Mouse (Mus musculus) neural tube, embryonic 14.5 days (tissue): Measurements from ENCODE around the gene Slc6a3. TPM values are rescaled to one million over a fixed set of nuclear protein-coding genes. Genes with fewer than 3 reads are reported as not detected.

Experiments used
- ATAC-seq: fragments of 200-750 bp; cut with Nextera tagmentation; 2 replicates; pipeline ENCODE4 v1.8.0; 2017; ENCODE audit warnings: low read depth, mild to moderate bottlenecking, moderate TSS enrichment, moderate library complexity
- H3K27ac ChIP-seq: fragments of 300-500 bp; sonication (generic); 2 replicates; pipeline ENCODE4 v1.5.1; 2014; ENCODE audit warnings: low read depth, mild to moderate bottlenecking, control low read depth, low read length, moderate library complexity, mixed read lengths
- H3K27me3 ChIP-seq: fragments of 300-500 bp; sonication (generic); 2 replicates; pipeline ENCODE4 v1.6.1; 2014; ENCODE audit warnings: low read length; ENCODE audit not compliant: control insufficient read depth, insufficient read depth
- H3K36me3 ChIP-seq: fragments of 300-500 bp; sonication (generic); 2 replicates; pipeline ENCODE4 v1.6.1; 2014; ENCODE audit warnings: low read length, mixed read lengths; ENCODE audit not compliant: control insufficient read depth, insufficient read depth
- H3K4me1 ChIP-seq: fragments of 300-500 bp; sonication (generic); 2 replicates; pipeline ENCODE4 v1.6.1; 2014; ENCODE audit warnings: low read length; ENCODE audit not compliant: control insufficient read depth, insufficient read depth
- H3K4me2 ChIP-seq: fragments of 300-500 bp; sonication (generic); 2 replicates; pipeline ENCODE4 v1.6.1; 2014; ENCODE audit warnings: mild to moderate bottlenecking, low read depth, low read length, control low read depth
- H3K4me3 ChIP-seq: fragments of 300-500 bp; sonication (generic); 2 replicates; pipeline ENCODE4 v1.5.1; 2014; ENCODE audit warnings: low read depth, low read length, control low read depth, mixed read lengths
- H3K9ac ChIP-seq: fragments of 300-500 bp; sonication (generic); replicated peaks from 2 replicates; pipeline ENCODE4 v1.6.1; 2014; ENCODE audit warnings: low read depth, mild to moderate bottlenecking, control low read depth, low read length, mixed read lengths
- H3K9me3 ChIP-seq: fragments of 300-500 bp; sonication (generic); 2 replicates; pipeline ENCODE4 v1.6.1; 2016; ENCODE audit warnings: low read length; ENCODE audit not compliant: control insufficient read depth
- WGBS: fragments of 180-500 bp; shearing (Covaris S2); extraction: QIAGEN DNeasy Blood & Tissue Kit; methylation state at CpG from one replicate; pipeline ENCODE4 v1.1.7; 2014; 5-methylcytosine and 5-hydroxymethylcytosine counted together
- polyA plus RNA-seq: library from polyadenylated mRNA; unstranded; fragments of >200 nt; fragmentation: Nextera tagmentation; extraction: Ambion mirVana; gene quantifications from 2 replicates; pipeline ENCODE4 v1.2.1, GENCODE M21; 2014

Gene Slc6a3
- polyA plus RNA-seq: 0.12 TPM in 1 of 2 replicates, not detected in the other

- peaks cover 36% of the 10 kb centered on the region for H3K27me3 ChIP-seq
- peak within 1 kb of the TSS; percentile 34 for H3K4me3 ChIP-seq
- H3K27ac ChIP-seq: no peak within 1 kb of the TSS
- peaks cover 5% of the 10 kb centered on the region; the same call in 1 of the 2 replicates for H3K4me1 ChIP-seq
- ATAC-seq: peak; percentile 82
- H3K4me2 ChIP-seq: peak within 1 kb of the TSS; percentile 79
- H3K36me3 ChIP-seq: no peaks in the 10 kb centered on the region
- WGBS: 1% methylated on average over 26 of the region's 26 CpGs
- H3K9me3 ChIP-seq: no peaks in the 10 kb centered on the region
- peak within 1 kb of the TSS; percentile 32; the same call in 1 of the 2 replicates for H3K9ac ChIP-seq
Observed at GRCm38 (mm10) chr13:73536403-73536821, at the start of gene Slc6a3. Gene Slc6a3, plus strand, starts transcription at chr13:73536747.

- H3K36me3 ChIP-seq: peaks cover 7% of the 10 kb centered on the region
- no peak overlapping the region for H3K4me2 ChIP-seq
- no peak for ATAC-seq
- 64% methylated on average over 3 of the region's 3 CpGs for WGBS
- no peaks in the 10 kb centered on the region for H3K27me3 ChIP-seq
- no peak overlapping the region for H3K9ac ChIP-seq
- no peak overlapping the region for H3K4me3 ChIP-seq
- H3K4me1 ChIP-seq: no peaks in the 10 kb centered on the region
- H3K27ac ChIP-seq: no peak overlapping the region
- H3K9me3 ChIP-seq: no peaks in the 10 kb centered on the region
Observed at GRCm38 (mm10) chr13:73488105-73488504, 48.4 kb upstream of the Slc6a3 start.

GRCm38 (mm10) chr13:73488707-73489106 is 47.8 kb upstream of the Slc6a3 start:
- Histone ChIP-seq H3K4me2 (no peak overlapping the region), H3K27me3 (no peaks in the 10 kb centered on the region), H3K4me3 (no peak overlapping the region), H3K4me1 (no peaks in the 10 kb centered on the region), H3K9ac (no peak overlapping the region), H3K36me3 (peaks cover 7% of the 10 kb centered on the region), H3K27ac (no peak overlapping the region), H3K9me3 (no peaks in the 10 kb centered on the region)
- ATAC-seq: no peak
- 91% methylated on average over 9 of the region's 9 CpGs for WGBS

DNA sequence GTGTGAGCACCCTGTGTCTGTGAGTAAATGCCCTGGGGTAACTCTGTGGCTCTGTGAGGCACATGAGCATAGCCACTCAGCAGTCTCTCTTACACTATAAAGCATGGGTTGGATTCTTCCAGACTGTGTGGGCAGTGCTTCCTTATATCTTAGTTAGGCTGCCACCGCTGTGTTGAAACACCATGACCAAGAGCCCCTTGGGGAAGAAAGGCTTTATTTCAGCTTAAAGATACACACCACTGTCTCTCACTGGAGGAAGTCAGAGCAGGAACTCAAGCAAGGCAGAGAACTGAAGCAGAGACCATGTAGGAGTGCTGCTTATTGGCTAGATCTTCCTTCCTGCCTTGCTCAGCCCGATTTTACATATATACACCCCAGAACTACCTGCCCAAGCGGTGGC is 46.6 kb upstream of the Slc6a3 start:
- no peaks in the 10 kb centered on the region for H3K4me1 ChIP-seq
- peaks cover 11% of the 10 kb centered on the region for H3K36me3 ChIP-seq
- no peak overlapping the region for H3K27ac ChIP-seq
- ATAC-seq: 0 out of 2 replicates have a peak, but pooled peaks have one; percentile 11
- no peaks in the 10 kb centered on the region for H3K27me3 ChIP-seq
- WGBS: 84% methylated on average over 3 of the region's 3 CpGs
- no peaks in the 10 kb centered on the region for H3K9me3 ChIP-seq
- no peak overlapping the region for H3K4me2 ChIP-seq
- no peak overlapping the region for H3K9ac ChIP-seq
- no peak overlapping the region for H3K4me3 ChIP-seq

DNA sequence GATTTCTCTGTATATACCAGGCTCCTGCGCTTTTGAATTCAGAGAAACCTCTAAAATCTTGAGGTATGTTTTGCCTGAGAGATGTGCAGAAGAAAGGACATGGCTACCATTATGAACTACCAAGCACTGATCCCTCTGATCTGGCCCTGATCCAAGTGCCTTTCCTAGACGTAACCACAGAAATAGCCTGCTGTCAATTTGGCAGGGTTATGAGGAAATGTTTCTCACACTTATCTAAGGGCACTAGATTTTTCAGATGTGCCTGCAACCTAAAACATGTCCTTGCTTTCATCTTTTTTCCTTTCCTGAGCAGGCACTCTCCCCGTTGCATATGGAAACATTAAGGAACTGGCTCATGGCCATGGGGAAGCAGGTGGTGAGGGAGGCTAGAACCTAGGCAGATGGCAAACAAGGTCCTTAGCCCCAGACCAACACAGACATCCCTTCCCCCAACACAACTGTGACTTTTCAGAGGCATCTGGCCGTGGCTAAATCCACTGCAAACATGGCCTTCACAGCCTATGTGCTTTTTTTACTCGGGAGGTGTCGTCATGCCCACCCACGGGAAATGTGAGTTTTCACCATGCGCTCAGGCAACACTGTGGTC is 45.9 kb upstream of the Slc6a3 start:
- Histone ChIP-seq H3K4me2 (no peak overlapping the region), H3K27ac (no peak overlapping the region), H3K36me3 (peaks cover 16% of the 10 kb centered on the region), H3K9ac (no peak overlapping the region), H3K4me1 (no peaks in the 10 kb centered on the region), H3K4me3 (no peak overlapping the region), H3K27me3 (no peaks in the 10 kb centered on the region), H3K9me3 (no peaks in the 10 kb centered on the region)
- ATAC-seq: peak; percentile 65; the same call in 1 of the 2 replicates
- 68% methylated on average over 8 of the region's 8 CpGs for WGBS

DNA sequence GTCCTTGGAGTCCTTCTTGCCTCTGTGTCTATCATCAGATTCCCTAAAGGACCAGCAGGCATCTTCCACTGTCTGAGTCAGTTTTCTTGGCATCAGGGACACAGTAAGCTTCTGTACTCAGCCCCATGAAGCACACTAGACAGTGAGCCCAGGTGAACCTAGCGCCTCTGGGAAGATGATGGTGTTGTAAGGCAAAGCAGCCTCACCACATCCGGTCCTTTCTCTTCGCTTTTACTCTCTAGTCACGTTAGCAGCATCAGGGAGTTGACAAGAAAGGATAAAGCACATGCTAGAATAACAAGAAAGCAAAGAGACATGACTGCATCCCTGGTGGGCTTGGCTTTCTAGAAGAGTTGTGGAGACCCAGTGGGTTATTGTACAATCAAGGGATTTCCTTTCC is 43.4 kb upstream of the Slc6a3 start:
- H3K27me3 ChIP-seq: no peaks in the 10 kb centered on the region
- no peaks in the 10 kb centered on the region for H3K9me3 ChIP-seq
- no peak overlapping the region for H3K4me3 ChIP-seq
- H3K36me3 ChIP-seq: peaks cover 22% of the 10 kb centered on the region
- H3K27ac ChIP-seq: no peak overlapping the region
- 88% methylated on average over 4 of the region's 4 CpGs for WGBS
- no peak overlapping the region for H3K9ac ChIP-seq
- no peaks in the 10 kb centered on the region for H3K4me1 ChIP-seq
- ATAC-seq: no peak
- H3K4me2 ChIP-seq: no peak overlapping the region

DNA sequence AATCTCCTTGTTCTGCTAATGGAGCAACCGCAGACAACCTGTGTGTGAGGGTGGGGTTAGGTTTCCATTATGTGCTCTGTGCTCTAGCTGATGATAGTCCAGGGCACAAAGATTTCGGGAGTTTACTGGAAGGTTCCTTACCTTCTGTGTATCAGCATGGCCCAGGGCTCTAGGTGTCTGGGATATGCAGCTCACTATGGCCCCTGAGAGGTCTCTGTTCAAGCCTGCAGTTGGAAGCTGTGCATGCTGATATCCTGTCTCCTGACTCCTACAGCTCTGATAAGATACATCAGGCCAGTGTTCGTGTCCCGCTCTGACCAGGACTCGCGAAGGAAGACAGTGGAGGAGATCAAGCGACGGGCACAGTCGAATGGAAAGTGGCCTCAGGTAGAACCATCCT is 42.0 kb upstream of the Slc6a3 start:
- H3K36me3 ChIP-seq: peaks cover 18% of the 10 kb centered on the region

DNA sequence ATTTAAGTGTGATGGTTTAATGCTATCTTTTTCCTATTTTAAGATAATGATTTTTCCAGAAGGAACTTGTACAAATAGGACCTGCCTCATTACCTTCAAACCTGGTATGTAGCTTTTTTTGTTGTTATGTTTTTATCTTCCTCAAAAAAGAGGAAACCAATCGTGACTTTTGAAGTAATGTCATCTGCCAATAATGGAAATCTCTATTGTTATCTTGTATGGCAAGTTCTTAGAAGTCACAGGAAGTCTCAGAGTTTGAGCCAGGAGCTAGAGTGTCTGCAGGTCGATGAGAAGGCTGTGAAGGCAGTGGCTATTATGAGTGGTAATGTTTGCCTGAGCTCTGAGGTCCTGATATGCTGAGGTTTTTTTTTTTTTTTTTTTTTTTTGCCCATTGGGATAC is 40.4 kb upstream of the Slc6a3 start:
- Histone ChIP-seq H3K27me3 (no peaks in the 10 kb centered on the region), H3K27ac (no peak overlapping the region), H3K36me3 (peaks cover 31% of the 10 kb centered on the region), H3K9me3 (no peaks in the 10 kb centered on the region), H3K4me1 (no peaks in the 10 kb centered on the region), H3K9ac (no peak overlapping the region), H3K4me3 (no peak overlapping the region), H3K4me2 (no peak overlapping the region)
- WGBS: 80% methylated on average over 2 of the region's 2 CpGs
- ATAC-seq: no peak

More for the DNA sequence above, 42.0 kb upstream of the Slc6a3 start:
- WGBS: 94% methylated on average over 9 of the region's 9 CpGs
- Histone ChIP-seq H3K4me2 (no peak overlapping the region), H3K9ac (no peak overlapping the region), H3K27ac (no peak overlapping the region), H3K27me3 (no peaks in the 10 kb centered on the region), H3K9me3 (no peaks in the 10 kb centered on the region), H3K4me1 (no peaks in the 10 kb centered on the region), H3K4me3 (no peak overlapping the region)
- no peak for ATAC-seq

DNA sequence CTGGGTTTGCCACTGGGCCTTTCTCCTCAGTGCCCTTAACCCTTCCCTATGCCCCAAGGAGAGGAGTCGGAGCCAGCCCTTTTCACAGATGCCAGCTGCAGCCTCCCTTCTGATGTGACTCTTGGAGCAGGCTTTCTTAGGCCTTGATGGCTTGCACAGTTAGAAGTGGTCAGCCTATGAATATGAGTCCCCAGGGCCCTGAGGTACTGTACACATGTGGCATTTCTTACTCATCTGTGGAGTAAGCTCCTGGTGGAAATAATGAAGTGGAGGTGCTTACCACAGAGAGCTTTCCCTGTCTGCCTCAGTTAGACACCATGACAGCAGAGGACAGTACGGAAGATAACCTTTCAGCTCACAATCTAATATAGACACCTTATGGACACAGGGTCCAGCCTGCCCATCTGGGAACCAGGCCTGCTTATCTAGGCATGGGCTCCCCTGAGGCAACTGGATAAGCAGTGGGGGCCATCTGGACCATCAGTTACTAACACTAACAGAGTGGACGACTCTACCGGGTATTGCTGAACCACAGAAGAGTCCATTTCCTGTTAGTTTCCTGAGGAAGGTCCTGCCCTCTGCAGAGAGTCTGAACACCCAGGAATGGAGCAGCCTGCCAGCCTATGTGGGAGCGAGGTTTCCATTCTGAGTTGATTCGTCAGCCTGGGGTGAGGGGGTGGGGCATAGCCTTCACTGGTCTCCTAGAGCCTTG is 36.5 kb upstream of the Slc6a3 start:
- 77% methylated on average over 6 of the region's 6 CpGs for WGBS
- Histone ChIP-seq H3K27me3 (no peaks in the 10 kb centered on the region), H3K27ac (no peak overlapping the region), H3K9ac (no peak overlapping the region), H3K4me1 (no peaks in the 10 kb centered on the region), H3K9me3 (no peaks in the 10 kb centered on the region), H3K36me3 (peaks cover 27% of the 10 kb centered on the region), H3K4me2 (no peak overlapping the region), H3K4me3 (no peak overlapping the region)
- ATAC-seq: no peak
